Mouse (Mus musculus) forebrain, postnatal 0 days (tissue): Measurements from ENCODE around the gene Kcnc1. TPM values are rescaled to one million over a fixed set of nuclear protein-coding genes. Genes with fewer than 3 reads are reported as not detected.

ENCODE experiments used
- ATAC-seq: fragments of 200-750 bp; cut with Nextera tagmentation; 2 replicates; pipeline ENCODE4 v1.8.0; 2017; ENCODE audit warnings: mild to moderate bottlenecking, moderate library complexity
- DNase-seq: peaks from one replicate; pipeline ENCODE4 v3.0.0-alpha.2; 2015
- H3K27ac ChIP-seq: fragments of 300-500 bp; sonication (generic); 2 replicates; pipeline ENCODE4 v1.5.1; 2014; ENCODE audit warnings: low read depth, mild to moderate bottlenecking, antibody characterized with exemption, low read length, moderate library complexity, mixed read lengths
- H3K27me3 ChIP-seq: fragments of 300-500 bp; sonication (generic); 2 replicates; pipeline ENCODE4 v1.6.1; 2014; ENCODE audit warnings: mild to moderate bottlenecking, low read length, mixed read lengths; ENCODE audit not compliant: insufficient read depth
- H3K36me3 ChIP-seq: fragments of 300-500 bp; sonication (generic); 2 replicates; pipeline ENCODE4 v1.6.1; 2014; ENCODE audit warnings: mild to moderate bottlenecking, moderate library complexity; ENCODE audit not compliant: insufficient read depth
- H3K4me1 ChIP-seq: fragments of 300-500 bp; sonication (generic); 2 replicates; pipeline ENCODE4 v1.6.1; 2014; ENCODE audit warnings: antibody characterized with exemption; ENCODE audit not compliant: insufficient read depth
- H3K4me2 ChIP-seq: fragments of 300-500 bp; sonication (generic); 2 replicates; pipeline ENCODE4 v1.6.1; 2014; ENCODE audit warnings: low read depth, mild to moderate bottlenecking, moderate library complexity
- H3K4me3 ChIP-seq: fragments of 300-500 bp; sonication (generic); 2 replicates; pipeline ENCODE4 v1.5.1; 2014; ENCODE audit warnings: low read depth, low read length, mixed read lengths
- H3K9ac ChIP-seq: fragments of 300-500 bp; sonication (generic); 2 replicates; pipeline ENCODE4 v1.6.1; 2014; ENCODE audit warnings: mild to moderate bottlenecking
- H3K9me3 ChIP-seq: fragments of 300-500 bp; sonication (generic); 2 replicates; pipeline ENCODE4 v1.6.1; 2016; ENCODE audit warnings: low read length
- CTCF ChIP-seq: sonication (generic); IDR thresholded peaks from 2 replicates; pipeline ENCODE4 v1.5.1; 2016; ENCODE audit warnings: antibody characterized with exemption, control low read depth, low read depth
- WGBS: fragments of 180-500 bp; shearing (Covaris S2); extraction: QIAGEN DNeasy Blood & Tissue Kit; methylation state at CpG from one replicate; pipeline ENCODE4 v1.1.7; 2014; 5-methylcytosine and 5-hydroxymethylcytosine counted together
- polyA plus RNA-seq: library from polyadenylated mRNA; unstranded; fragments of >200 nt; fragmentation: Nextera tagmentation; extraction: Ambion mirVana; gene quantifications from 2 replicates; pipeline ENCODE4 v1.2.1, GENCODE M21; 2015
- total RNA-seq: library from RNA; depleted of rRNA; stranded (reverse); fragments of >200 nt; gene quantifications from 2 replicates; pipeline ENCODE4 v1.2.3, GENCODE M21; 2014

Kcnc1 gene
- total and polyA plus RNA-seq, 2 experiments from 2014 or later: 22.8 to 23.3 TPM

- no peaks in the 10 kb centered on the region for H3K9me3 ChIP-seq
- no peak overlapping the region for H3K9ac ChIP-seq
- peak; percentile 61 for ATAC-seq
- H3K36me3 ChIP-seq: no peaks in the 10 kb centered on the region
- peak; percentile 85 for DNase-seq
- 5% methylated on average over 16 of the region's 16 CpGs for WGBS
- peaks cover 48% of the 10 kb centered on the region for H3K27me3 ChIP-seq
- H3K27ac ChIP-seq: no peak overlapping the region
- peak; percentile 75 for TF ChIP-seq CTCF
- H3K4me2 ChIP-seq: no peak overlapping the region
- 0 out of 2 replicates have a peak, but pooled peaks cover 4% of the 10 kb centered on the region for H3K4me1 ChIP-seq
- no peak overlapping the region for H3K4me3 ChIP-seq
Measured at GRCm38 (mm10) chr7:46378983-46379382, 17.3 kb upstream of the Kcnc1 start.

- Histone ChIP-seq H3K36me3 (no peaks in the 10 kb centered on the region), H3K4me2 (no peak overlapping the region), H3K9ac (no peak overlapping the region), H3K27me3 (peaks cover 33% of the 10 kb centered on the region), H3K27ac (no peak overlapping the region), H3K4me3 (no peak overlapping the region), H3K4me1 (0 out of 2 replicates have a peak, but pooled peaks cover 4% of the 10 kb centered on the region), H3K9me3 (no peaks in the 10 kb centered on the region)
- peak; percentile 54 for TF ChIP-seq CTCF
- WGBS: 70% methylated on average over 9 of the region's 9 CpGs
- no peak for DNase-seq
- ATAC-seq: no peak
Measured at GRCm38 (mm10) chr7:46380625-46381024, 15.7 kb upstream of the Kcnc1 start.

- no peaks in the 10 kb centered on the region for H3K4me1 ChIP-seq
- H3K4me2 ChIP-seq: no peak overlapping the region
- H3K4me3 ChIP-seq: no peak overlapping the region
- no peak overlapping the region for H3K9ac ChIP-seq
- H3K36me3 ChIP-seq: no peaks in the 10 kb centered on the region
- H3K27ac ChIP-seq: no peak overlapping the region
- H3K27me3 ChIP-seq: no peaks in the 10 kb centered on the region
- H3K9me3 ChIP-seq: no peaks in the 10 kb centered on the region
- DNase-seq (no peak), ATAC-seq (no peak)
- 91% methylated on average over 3 of the region's 3 CpGs for WGBS
- no peak for TF ChIP-seq CTCF
Measured at GRCm38 (mm10) chr7:46387430-46387829, 8.9 kb upstream of the Kcnc1 start.

- Histone ChIP-seq H3K4me1 (no peaks in the 10 kb centered on the region), H3K4me3 (no peak overlapping the region), H3K9ac (no peak overlapping the region), H3K27ac (no peak overlapping the region), H3K36me3 (no peaks in the 10 kb centered on the region), H3K9me3 (no peaks in the 10 kb centered on the region), H3K4me2 (no peak overlapping the region), H3K27me3 (no peaks in the 10 kb centered on the region)
- 76% methylated on average over 10 of the region's 10 CpGs for WGBS
- TF ChIP-seq CTCF: no peak
- ATAC-seq (no peak), DNase-seq (no peak)
Measured at GRCm38 (mm10) chr7:46389456-46390085, 6.7 kb upstream of the Kcnc1 start.

GRCm38 (mm10) chr7:46390226-46390625 is 6.1 kb upstream of the Kcnc1 start:
- H3K4me1 ChIP-seq: no peaks in the 10 kb centered on the region
- H3K36me3 ChIP-seq: no peaks in the 10 kb centered on the region
- H3K4me3 ChIP-seq: no peak overlapping the region
- H3K27ac ChIP-seq: no peak overlapping the region
- H3K4me2 ChIP-seq: no peak overlapping the region
- H3K9me3 ChIP-seq: no peaks in the 10 kb centered on the region
- ATAC-seq (no peak), DNase-seq (no peak)
- no peak overlapping the region for H3K9ac ChIP-seq
- 39% methylated on average over 4 of the region's 4 CpGs for WGBS
- H3K27me3 ChIP-seq: no peaks in the 10 kb centered on the region
- TF ChIP-seq CTCF: no peak

GRCm38 (mm10) chr7:46391701-46392100 is 4.6 kb upstream of the Kcnc1 start:
- DNase-seq: no peak
- no peaks in the 10 kb centered on the region for H3K27me3 ChIP-seq
- H3K4me1 ChIP-seq: no peaks in the 10 kb centered on the region
- no peak overlapping the region for H3K4me2 ChIP-seq
- 78% methylated on average over 5 of the region's 5 CpGs for WGBS
- H3K9me3 ChIP-seq: no peaks in the 10 kb centered on the region
- H3K9ac ChIP-seq: no peak overlapping the region
- H3K27ac ChIP-seq: no peak overlapping the region
- no peak overlapping the region for H3K4me3 ChIP-seq
- no peak for ATAC-seq
- no peak for TF ChIP-seq CTCF
- H3K36me3 ChIP-seq: no peaks in the 10 kb centered on the region

- no peak overlapping the region for H3K4me2 ChIP-seq
- no peak overlapping the region for H3K9ac ChIP-seq
- no peaks in the 10 kb centered on the region; the same call in 1 of the 2 replicates for H3K4me1 ChIP-seq
- H3K27ac ChIP-seq: no peak overlapping the region
- TF ChIP-seq CTCF: peak; percentile 97
- no peaks in the 10 kb centered on the region for H3K9me3 ChIP-seq
- H3K27me3 ChIP-seq: no peaks in the 10 kb centered on the region
- WGBS: 0% methylated on average over 2 of the region's 2 CpGs
- peak; percentile 85 for DNase-seq
- no peaks in the 10 kb centered on the region for H3K36me3 ChIP-seq
- peak; percentile 12; the same call in 1 of the 2 replicates for ATAC-seq
- no peak overlapping the region for H3K4me3 ChIP-seq
Measured at GRCm38 (mm10) chr7:46393116-46393515, 3.2 kb upstream of the Kcnc1 start.
